Mouse (Mus musculus) MEL (cell line): ENCODE measurements around the gene 1700047I17Rik2. TPM values are rescaled to one million over a fixed set of nuclear protein-coding genes. Genes with fewer than 3 reads are reported as not detected.
"Not testable (repeated sequence)": the region's sequence is repeated elsewhere in the genome, so short reads cannot be mapped to it uniquely, and the experiment has no call there.

Experiments used
- DNase-seq: peaks from one replicate; pipeline ENCODE4 v3.0.0; 2011; ENCODE audit warnings: low read depth, low spot score
- H3K27ac ChIP-seq: 2 replicates; pipeline ENCODE4 v1.5.1; 2012; ENCODE audit warnings: low read depth, mild to moderate bottlenecking, control low read depth, low read length, moderate library complexity; ENCODE audit not compliant: control insufficient read depth
- H3K27me3 ChIP-seq, 2 experiments: fragments of 150-350 bp in 1 of 2; sonication (generic) in 1 of 2; 2 replicates each; pipeline ENCODE4 v1.6.1; 2012; ENCODE audit warnings: low read length in 2 of 2, mild to moderate bottlenecking in 2 of 2, improper control_type of control experiment in 1 of 2, moderate library complexity in 1 of 2; ENCODE audit not compliant: insufficient read depth in 2 of 2, control insufficient read depth in 1 of 2
- H3K36me3 ChIP-seq, 2 experiments: 2 replicates each; pipeline ENCODE4 v1.6.1; 2012 to 2014; ENCODE audit warnings: low read length in 2 of 2, improper control_type of control experiment in 1 of 2, inconsistent platforms in 1 of 2, mild to moderate bottlenecking in 1 of 2; ENCODE audit not compliant: insufficient read depth in 2 of 2, control insufficient read depth in 1 of 2
- H3K4me1 ChIP-seq, 2 experiments: fragments of 150-350 bp in 1 of 2; sonication (generic) in 1 of 2; 2 replicates each; pipeline ENCODE4 v1.6.1; 2012; ENCODE audit warnings: low read length in 2 of 2, improper control_type of control experiment in 1 of 2, mild to moderate bottlenecking in 1 of 2; ENCODE audit not compliant: insufficient read depth in 2 of 2, control insufficient read depth in 1 of 2
- H3K4me3 ChIP-seq, 2 experiments: fragments of 150-350 bp in 1 of 2; sonication (generic) in 1 of 2; 2 replicates each; pipeline ENCODE4 v1.5.1; 2012; ENCODE audit warnings: low read depth in 2 of 2, low read length in 2 of 2, mild to moderate bottlenecking in 2 of 2, moderate library complexity in 2 of 2, control low read depth in 1 of 2, improper control_type of control experiment in 1 of 2; ENCODE audit not compliant: control insufficient read depth in 1 of 2, insufficient read depth in 1 of 2
- H3K79me2 ChIP-seq: 2 replicates; pipeline ENCODE4 v1.6.1; 2012; ENCODE audit warnings: mild to moderate bottlenecking, low read length, moderate library complexity; ENCODE audit not compliant: control insufficient read depth, poor library complexity, insufficient read depth
- H3K9ac ChIP-seq: 2 replicates; pipeline ENCODE4 v1.6.1; 2012; ENCODE audit warnings: low read depth, mild to moderate bottlenecking, control low read depth, low read length, moderate library complexity; ENCODE audit not compliant: control insufficient read depth, poor library complexity, severe bottlenecking
- H3K9me3 ChIP-seq: fragments of 150-350 bp; sonication (generic); replicated peaks from 2 replicates; pipeline ENCODE4 v1.6.1; 2012; ENCODE audit warnings: mild to moderate bottlenecking, low read length, improper control_type of control experiment, moderate library complexity; ENCODE audit not compliant: insufficient read depth
- polyA plus RNA-seq, 2 experiments: library from polyadenylated mRNA; stranded (reverse) in 1 of 2; unstranded in 1 of 2; fragments of >175 nt in 1 of 2; fragments of >200 nt in 1 of 2; gene quantifications; 2 replicates each; pipeline versions ENCODE4 v1.2.1 to v1.2.4; 2012; ENCODE audit warnings: low replicate concordance in 2 of 2, low read depth in 1 of 2; ENCODE audit not compliant: insufficient read length in 2 of 2, insufficient read depth in 1 of 2, missing spikeins in 1 of 2
- total RNA-seq: library from RNA; depleted of rRNA; stranded (reverse); fragments of 300-350 nt; gene quantifications from 2 replicates; pipeline ENCODE4 v1.2.3, GENCODE M21; 2012; rRNA removed

Gene 1700047I17Rik2
- not detected in 2 replicates for total RNA-seq
- polyA plus RNA-seq, result 1 to 10 TPM in 1 of 2 experiments, not detected in 1; 9.6 TPM

GRCm38 (mm10) chr12:55199306-55199705 lies at the start of gene 1700047I17Rik2:
TSS of gene 1700047I17Rik2 (plus strand) at chr12:55199592.
- H3K9ac ChIP-seq, H3K27ac ChIP-seq, H3K4me3 ChIP-seq, H3K79me2 ChIP-seq, H3K9me3 ChIP-seq, H3K4me1 ChIP-seq, H3K27me3 ChIP-seq, DNase-seq, H3K36me3 ChIP-seq: not testable (repeated sequence)

DNA sequence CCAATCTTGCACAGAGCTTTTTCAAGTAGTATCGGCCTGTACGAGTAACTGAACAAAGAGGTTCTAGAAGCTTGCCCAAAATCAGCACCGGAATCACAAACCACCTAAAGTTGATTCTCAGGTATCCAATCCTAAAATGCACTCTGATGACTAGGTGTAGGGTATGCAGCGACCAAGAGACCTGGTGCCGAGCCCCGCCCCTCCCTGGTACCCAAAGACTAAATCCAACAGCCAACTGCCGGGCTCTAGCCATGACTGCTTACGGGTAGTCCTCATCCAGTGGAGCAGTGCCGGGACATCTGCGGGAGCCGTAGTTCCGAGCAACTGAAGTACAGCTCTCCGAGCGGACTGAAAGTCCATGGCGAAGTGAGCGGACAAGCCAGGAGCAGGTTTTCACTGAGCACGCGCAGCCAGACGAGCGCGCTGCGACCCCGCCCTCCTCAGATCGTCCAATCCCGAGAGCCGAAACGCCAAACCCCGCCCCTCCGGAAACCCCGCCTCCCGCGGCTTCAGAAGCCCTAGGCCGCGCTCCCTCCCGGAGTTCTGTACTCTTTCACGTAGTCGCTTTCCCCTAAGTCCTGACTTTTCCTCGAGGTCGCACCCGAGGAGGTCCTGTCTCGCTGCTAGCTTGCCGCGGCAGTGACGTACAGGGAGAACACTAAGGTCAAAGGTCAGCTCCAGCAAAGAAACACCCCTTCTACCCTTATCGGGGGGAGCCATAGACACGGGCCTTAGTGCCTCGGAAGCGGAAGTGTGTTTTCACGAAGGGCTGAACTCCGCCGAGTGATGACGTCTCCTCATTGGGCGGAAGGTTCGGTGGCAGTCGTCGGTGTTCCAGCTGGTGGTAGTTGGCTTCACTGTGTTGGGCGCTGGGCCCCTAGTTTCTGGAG lies 44.6 kb upstream of the 1700047I17Rik2 start, which contains the start of gene Srp54b:
Gene Srp54b (plus strand): TSS at position 546 of the 890 bp plus-strand sequence.
- not testable (repeated sequence) for H3K79me2 ChIP-seq, H3K4me3 ChIP-seq, DNase-seq, H3K27ac ChIP-seq, H3K9me3 ChIP-seq, H3K36me3 ChIP-seq, H3K4me1 ChIP-seq, H3K9ac ChIP-seq, H3K27me3 ChIP-seq

- not testable (repeated sequence) for H3K36me3 ChIP-seq, H3K4me3 ChIP-seq, H3K27me3 ChIP-seq, H3K79me2 ChIP-seq, H3K9ac ChIP-seq, DNase-seq, H3K4me1 ChIP-seq, H3K27ac ChIP-seq, H3K9me3 ChIP-seq
Measured at GRCm38 (mm10) chr12:55155449-55155783, 44.0 kb upstream of the 1700047I17Rik2 start.

DNA sequence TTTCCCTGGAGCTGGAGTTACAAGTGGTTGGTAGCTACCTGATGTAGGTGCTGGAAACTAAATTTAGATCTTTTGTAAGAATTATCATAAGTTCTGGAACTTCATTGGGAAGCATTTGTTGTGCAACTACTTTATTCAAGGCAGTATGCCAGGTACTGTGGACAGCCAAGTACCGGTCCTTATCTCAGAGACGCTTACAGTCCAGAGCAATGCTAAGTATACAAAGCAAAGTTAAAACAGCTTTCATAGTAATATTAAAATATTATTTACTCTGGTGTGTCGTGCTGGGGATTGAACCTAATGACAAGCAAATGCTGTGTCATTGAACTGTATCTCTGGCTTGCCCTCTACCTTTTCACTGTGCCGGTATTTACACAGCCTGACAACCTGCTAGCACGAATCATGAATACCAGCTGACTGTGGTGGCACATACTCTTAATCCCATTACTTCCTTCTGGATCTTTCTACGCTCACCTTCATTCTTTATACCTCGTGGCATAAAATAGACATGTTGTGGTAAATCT lies 32.3 kb upstream of the 1700047I17Rik2 start:
- not testable (repeated sequence) for H3K36me3 ChIP-seq, H3K79me2 ChIP-seq, H3K27ac ChIP-seq, H3K9me3 ChIP-seq, H3K4me1 ChIP-seq, DNase-seq, H3K4me3 ChIP-seq, H3K27me3 ChIP-seq, H3K9ac ChIP-seq

GRCm38 (mm10) chr12:55187686-55188085 lies 11.7 kb upstream of the 1700047I17Rik2 start:
- H3K27me3 ChIP-seq, H3K36me3 ChIP-seq, H3K4me3 ChIP-seq, H3K79me2 ChIP-seq, H3K9me3 ChIP-seq, DNase-seq, H3K9ac ChIP-seq, H3K4me1 ChIP-seq, H3K27ac ChIP-seq: not testable (repeated sequence)

- H3K36me3 ChIP-seq, DNase-seq, H3K4me3 ChIP-seq, H3K9ac ChIP-seq, H3K27me3 ChIP-seq, H3K4me1 ChIP-seq, H3K79me2 ChIP-seq, H3K9me3 ChIP-seq, H3K27ac ChIP-seq: not testable (repeated sequence)
Measured at GRCm38 (mm10) chr12:55189127-55189526, 10.3 kb upstream of the 1700047I17Rik2 start.

DNA sequence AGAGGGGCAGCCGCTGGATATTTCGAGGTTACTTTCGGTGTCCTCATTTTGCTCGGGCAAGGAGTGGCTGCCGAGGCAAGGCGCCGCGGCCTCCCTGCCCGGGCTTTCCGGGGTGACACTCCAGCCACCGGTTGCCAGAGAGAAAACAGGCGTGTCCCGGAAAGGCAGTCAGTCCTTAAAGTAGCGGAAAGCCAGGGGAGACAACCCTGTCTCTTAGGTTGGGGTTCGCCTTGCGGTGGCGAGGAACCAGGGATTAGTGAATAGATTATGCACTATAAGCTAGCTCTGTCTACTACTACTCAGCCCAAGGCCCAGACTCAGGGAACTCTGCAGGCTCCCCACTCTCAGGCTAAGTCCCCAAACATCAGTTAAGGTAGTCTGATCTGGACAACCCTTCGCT lies 407 bp downstream of the 1700047I17Rik2 start:
- not testable (repeated sequence) for H3K79me2 ChIP-seq, H3K9me3 ChIP-seq, DNase-seq, H3K9ac ChIP-seq, H3K36me3 ChIP-seq, H3K27ac ChIP-seq, H3K27me3 ChIP-seq, H3K4me3 ChIP-seq, H3K4me1 ChIP-seq
